Mouse (Mus musculus) thymus, adult 2 months (tissue): ENCODE results near the gene Rnf123.

Source experiments
- CTCF ChIP-seq: fragments of 200-500 bp; IDR thresholded peaks from 2 replicates; pipeline ENCODE4 v1.5.1; 2012; ENCODE audit warnings: mild to moderate bottlenecking, control low read depth, low read length, moderate library complexity, borderline replicate concordance; ENCODE audit not compliant: control insufficient read depth, poor library complexity, insufficient read depth; ENCODE audit errors: extremely low read depth
- POLR2A ChIP-seq: fragments of 200-500 bp; IDR thresholded peaks from 2 replicates; pipeline ENCODE4 v1.6.1; 2012; ENCODE audit warnings: mild to moderate bottlenecking, low read length, control low read depth, moderate library complexity; ENCODE audit not compliant: control insufficient read depth, poor library complexity, insufficient read depth; ENCODE audit errors: extremely low read depth

DNA sequence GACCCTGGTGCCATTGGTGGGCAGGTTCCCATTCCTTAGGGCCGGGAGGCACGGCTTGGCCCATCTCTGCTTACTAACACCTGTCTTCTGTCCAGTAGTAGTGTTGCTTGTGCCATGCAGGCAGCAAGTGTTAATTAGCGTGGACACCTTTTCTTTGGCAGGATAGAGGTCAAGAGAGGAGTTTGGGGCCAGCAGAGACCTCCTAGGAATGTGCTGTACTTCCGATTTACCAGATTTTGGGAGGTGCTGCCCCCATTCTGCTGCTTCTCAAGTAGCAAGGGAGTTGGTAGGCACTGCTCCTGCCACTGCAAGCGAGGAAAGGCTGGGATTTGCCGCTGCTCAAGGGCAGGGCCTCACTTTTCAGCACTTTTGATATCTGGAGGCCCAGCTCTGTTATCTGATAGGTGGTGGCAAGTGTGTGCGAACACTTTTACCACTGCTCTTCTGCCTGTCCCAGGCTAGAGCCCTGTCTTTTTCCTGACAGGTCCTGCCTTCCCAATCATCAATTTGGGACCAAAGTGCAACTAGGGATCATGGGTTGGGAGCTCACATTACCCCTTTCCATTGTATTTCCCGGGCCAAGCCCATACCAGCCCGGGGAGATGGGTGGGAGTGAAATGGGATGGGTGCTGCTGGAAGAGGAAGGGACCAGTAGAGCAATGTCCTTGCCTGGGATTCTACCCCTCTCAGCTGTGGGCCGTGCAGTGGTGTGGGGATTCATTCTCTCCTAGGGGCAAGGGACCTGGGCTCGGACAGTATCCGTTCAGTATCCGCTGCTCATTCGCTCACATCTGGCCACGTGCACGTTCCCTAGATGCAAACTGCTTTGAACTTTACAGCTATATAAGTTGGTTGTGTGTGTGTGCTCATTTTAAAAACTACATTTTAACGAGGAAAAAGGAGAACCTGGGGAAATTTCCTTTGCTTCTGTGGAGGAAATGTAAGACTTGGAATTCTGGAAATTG is 35.3 kb downstream of the Rnf123 start:
- TF ChIP-seq POLR2A = no peak
- no peak for TF ChIP-seq CTCF
